Comparison of ENCODE assay signal across 8 mouse cellular contexts in the genomic region with DNA sequence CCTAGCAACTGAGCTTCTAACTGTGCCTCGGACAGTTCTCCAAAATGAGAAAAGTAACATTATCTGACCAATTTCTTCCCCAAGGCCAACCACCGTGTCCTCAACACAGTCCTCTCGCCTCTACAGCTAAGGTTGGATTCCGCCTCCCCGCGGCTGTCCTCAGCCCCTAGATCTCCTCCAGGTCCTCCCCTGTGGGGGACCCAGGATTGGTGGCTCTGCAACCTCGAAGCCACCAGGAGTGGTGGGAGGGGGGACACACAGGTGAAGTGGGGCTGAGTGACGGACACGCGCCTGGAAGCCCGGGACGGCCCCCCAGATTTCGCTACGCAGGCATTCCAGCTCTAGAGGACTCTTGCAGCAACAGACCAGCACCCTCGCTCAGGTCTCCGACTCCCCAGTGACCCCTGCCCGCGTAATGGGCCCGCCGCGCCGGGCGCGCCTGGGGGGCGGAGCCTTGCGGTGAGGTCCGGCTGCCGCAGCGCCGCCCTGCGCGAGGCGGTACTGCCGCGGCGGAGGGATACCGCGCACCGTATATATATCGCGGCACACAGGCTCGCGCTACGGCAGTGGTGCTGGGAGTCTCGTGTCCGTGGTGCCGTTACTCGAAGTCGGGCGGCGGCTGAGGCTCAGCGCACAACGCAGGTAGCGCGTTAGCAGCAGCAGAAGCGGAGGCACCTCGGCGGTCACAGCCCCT. TPM values are rescaled to one million over a fixed set of nuclear protein-coding genes. Genes with fewer than 3 reads are reported as not detected.
DNase-seq lines count a peak whose midpoint lies in the region; ATAC-seq and TF ChIP-seq lines count a peak whose summit lies in the region.

A gene (plus strand): TSS at position 469 of the 694 bp plus-strand sequence.

- 2% methylated on average over 56 of the region's 58 CpGs for WGBS in hindbrain, postnatal 0 days

- no peaks in the 10 kb centered on the region for H3K9me3 ChIP-seq in hindbrain, postnatal 0 days (ENCODE audit: low read length)
- H3K9me3 ChIP-seq in megakaryocyte, embryonic 14.5 days: no peaks in the 10 kb centered on the region

- peak within 1 kb of the TSS; percentile 97 for H3K4me3 ChIP-seq in cortical plate, adult 2 months (ENCODE audit: insufficient read depth, low read length)
- peak within 1 kb of the TSS; percentile 98 for H3K4me3 ChIP-seq in hindbrain, postnatal 0 days (ENCODE audit: low read length)
- H3K4me3 ChIP-seq in megakaryocyte, embryonic 14.5 days (replicated peaks): peak within 1 kb of the TSS; percentile 94

- TF ChIP-seq POLR2A in cortical plate, adult 2 months (IDR thresholded peaks at IDR 0.05; ENCODE audit: extremely low read depth, insufficient read depth, low read length): peak; percentile 100

- H3K4me1 ChIP-seq in cortical plate, adult 2 months (ENCODE audit: control insufficient read depth, insufficient read depth, low read length): peaks cover 7% of the 10 kb centered on the region; the same call in 1 of the 2 replicates
- peaks cover 5% of the 10 kb centered on the region; the same call in 1 of the 2 replicates for H3K4me1 ChIP-seq in hindbrain, postnatal 0 days (ENCODE audit: insufficient read depth, low read length)
- peaks cover 47% of the 10 kb centered on the region for H3K4me1 ChIP-seq in megakaryocyte, embryonic 14.5 days

- peak within 1 kb of the TSS; percentile 84 for H3K4me2 ChIP-seq in hindbrain, postnatal 0 days (ENCODE audit: low read depth, low read length)

- peak within 1 kb of the TSS; percentile 99 for H3K27ac ChIP-seq in cortical plate, adult 2 months (ENCODE audit: insufficient read depth, low read length)
- H3K27ac ChIP-seq in hindbrain, postnatal 0 days: peak within 1 kb of the TSS; percentile 88

- peak within 1 kb of the TSS; percentile 99 for H3K9ac ChIP-seq in hindbrain, postnatal 0 days (replicated peaks; ENCODE audit: low read length)

- ATAC-seq in hindbrain, postnatal 0 days: peak; percentile 87

- no peak for TF ChIP-seq CTCF in cortical plate, adult 2 months (IDR thresholded peaks at IDR 0.05; ENCODE audit: extremely low read depth, insufficient read depth, low read length)
- TF ChIP-seq CTCF in hindbrain, postnatal 0 days (IDR thresholded peaks at IDR 0.05; ENCODE audit: low read depth): no peak

- H3K27me3 ChIP-seq in hindbrain, postnatal 0 days (ENCODE audit: insufficient read depth, low read length): no peaks in the 10 kb centered on the region
- peaks cover 2% of the 10 kb centered on the region for H3K27me3 ChIP-seq in megakaryocyte, embryonic 14.5 days (replicated peaks)

- peaks cover 11% of the 10 kb centered on the region for H3K36me3 ChIP-seq in hindbrain, postnatal 0 days (ENCODE audit: insufficient read depth, low read length)
- peaks cover 19% of the 10 kb centered on the region for H3K36me3 ChIP-seq in megakaryocyte, embryonic 14.5 days (replicated peaks; ENCODE audit: low read length)

- peak; percentile 87 for DNase-seq in adipocyte (ENCODE audit: low spot score)
- DNase-seq in gastrocnemius, adult 8-10 months (ENCODE audit: low spot score in 2 of 2): peak; percentile 87 to 89
- DNase-seq in hindbrain, postnatal 0 days (ENCODE audit: low spot score): peak; percentile 98
- peak; percentile 83 to 92 for DNase-seq in left cerebral cortex, adult 8-10 months (ENCODE audit: low spot score in 2 of 2)
- peak; percentile 93 to 94 for DNase-seq in right cerebral cortex, adult 2 months (ENCODE audit: low spot score in 2 of 2)
- DNase-seq in urinary bladder, postnatal 10 days (ENCODE audit: low spot score): peak; percentile 86

RNA-seq across cellular contexts. Expression of the gene that starts here (rescaled TPM):
- 1,823 and 1,842 TPM in 2 replicates for polyA plus RNA-seq in cortical plate, adult 2 months (2012; rRNA removed)
- total RNA-seq in gastrocnemius, adult 8-10 months (2022): 100 to 1,000 TPM; 532 to 601 (median 581) TPM
- 1,139 and 1,416 TPM in 2 replicates for total RNA-seq in hindbrain, postnatal 0 days (2014; rRNA removed)
- polyA plus RNA-seq in hindbrain, postnatal 0 days (2015; fragmentation: Nextera tagmentation; extraction: Ambion mirVana): 4,078 and 4,190 TPM in 2 replicates
- total RNA-seq in left cerebral cortex, adult 8-10 months (2022): 1,000 to 10,000 TPM; 2,052 to 2,216 (median 2,103) TPM
- 932 and 1,228 TPM in 2 replicates for polyA plus RNA-seq in megakaryocyte, embryonic 14.5 days (2012; ENCODE audit: insufficient read depth, low replicate concordance)

Comparison
In these comparisons a context has a peak if more than half of its experiments do, and no peak if none do; other contexts are left out.
1. Peak in every context shown above with its lines: DNase-seq, ATAC-seq, H3K4me3 ChIP-seq and H3K27ac ChIP-seq.